Comparison of ENCODE assay signal across 29 mouse cellular contexts in genomic region chr15:102503924-102504782, GRCm38 (mm10). TPM values are rescaled to one million over a fixed set of nuclear protein-coding genes. Genes with fewer than 3 reads are reported as not detected.
DNase-seq lines count a peak whose midpoint lies in the region; ATAC-seq and TF ChIP-seq lines count a peak whose summit lies in the region.
"Had no signal": no experiment of that assay in that cellular context is flagged by ENCODE, and none has a peak within 500 bp of the region (broad histone marks: within the 10 kb centered on the region; RNA-seq: fewer than 3 reads in every experiment).

No protein-coding gene starts in this region.

- TF ChIP-seq POLR2A in myocyte (IDR thresholded peaks at IDR 0.05; ENCODE audit: insufficient read length, low read depth) = no peak

- no peaks in the 10 kb centered on the region for H3K79me2 ChIP-seq in myocyte (ENCODE audit: control insufficient read depth, insufficient read depth)

- H3K9ac ChIP-seq in heart, embryonic 13.5 days = no peak overlapping the region
- H3K9ac ChIP-seq in liver, embryonic 11.5 days (ENCODE audit: low read depth, low read length) = no peak overlapping the region
- H3K9ac ChIP-seq: intestine, embryonic 15.5 days; liver, embryonic 15.5 days; neural tube, embryonic 15.5 days had no signal

- H3K4me3 ChIP-seq in heart, embryonic 13.5 days = no peak overlapping the region
- H3K4me3 ChIP-seq in liver, embryonic 11.5 days (ENCODE audit: low read depth, low read length) = no peak overlapping the region
- no peak overlapping the region for H3K4me3 ChIP-seq in myocyte
- H3K4me3 ChIP-seq: intestine, embryonic 15.5 days; liver, embryonic 15.5 days; neural tube, embryonic 15.5 days had no signal

- peak; percentile 10 for DNase-seq in cerebellum, adult 8-10 months
- DNase-seq in heart, postnatal 25 days (ENCODE audit: low spot score) = no peak
- no peak for DNase-seq in liver, embryonic 11.5 days (ENCODE audit: low spot score)
- no peak for DNase-seq in liver
- DNase-seq in gastrocnemius, adult 18-20 months (ENCODE audit: low spot score) = no peak
- DNase-seq: adrenal gland, postnatal 14 days; embryo, embryonic 11 days; gastrocnemius, postnatal 14 days; heart, adult 18-20 months; kidney, adult 8-10 months; kidney, postnatal 25 days; right cerebral cortex, adult 18-20 months; thymus, postnatal 14 days had no signal

- no peak overlapping the region for H3K4me2 ChIP-seq in heart, embryonic 13.5 days
- H3K4me2 ChIP-seq in liver, embryonic 11.5 days = no peak overlapping the region
- H3K4me2 ChIP-seq in myocyte (ENCODE audit: low read depth) = no peak overlapping the region
- H3K4me2 ChIP-seq: intestine, embryonic 15.5 days; liver, embryonic 15.5 days; neural tube, embryonic 15.5 days had no signal

- no peak overlapping the region for H3K27ac ChIP-seq in heart, embryonic 13.5 days (replicated peaks)
- H3K27ac ChIP-seq in liver, embryonic 11.5 days (ENCODE audit: low read depth, low read length) = no peak overlapping the region
- H3K27ac ChIP-seq: intestine, embryonic 15.5 days; liver, embryonic 15.5 days; macrophage; neural tube, embryonic 15.5 days had no signal

- peaks cover 68% of the 10 kb centered on the region for H3K36me3 ChIP-seq in heart, embryonic 13.5 days
- peaks cover 44% of the 10 kb centered on the region for H3K36me3 ChIP-seq in liver, embryonic 11.5 days (ENCODE audit: control insufficient read depth, insufficient read depth, low read length)
- H3K36me3 ChIP-seq in myocyte (ENCODE audit: control insufficient read depth, insufficient read depth) = peaks cover 56% of the 10 kb centered on the region

- ATAC-seq in cerebellum, adult (ENCODE audit: insufficient number of reproducible peaks, low FRiP score, low TSS enrichment) = no peak
- ATAC-seq in heart, embryonic 13.5 days (ENCODE audit: extremely low read depth, insufficient number of reproducible peaks, low FRiP score, low TSS enrichment) = 0 out of 2 replicates have a peak, but pooled peaks have one; percentile 12
- 0 out of 2 replicates have a peak, but pooled peaks have one; percentile 14 for ATAC-seq in liver, embryonic 11.5 days (replicated peaks; ENCODE audit: low FRiP score)
- ATAC-seq: forebrain, embryonic 14.5 days; hindbrain, embryonic 16.5 days; intestine, embryonic 15.5 days; lung, postnatal 0 days had no signal

- H3K4me1 ChIP-seq in heart, embryonic 13.5 days = peaks cover 20% of the 10 kb centered on the region
- H3K4me1 ChIP-seq in liver, embryonic 11.5 days (replicated peaks; ENCODE audit: control insufficient read depth, insufficient read depth, low read length) = no peaks in the 10 kb centered on the region

- 87% methylated on average over 9 of the region's 9 CpGs for WGBS in heart, embryonic 13.5 days
- 87% methylated on average over 9 of the region's 9 CpGs for WGBS in liver, embryonic 11.5 days

- no peak overlapping the region for H3ac ChIP-seq in myocyte (ENCODE audit: control insufficient read depth, insufficient read length)

- no peaks in the 10 kb centered on the region for H3K27me3 ChIP-seq in heart, embryonic 13.5 days (replicated peaks)
- H3K27me3 ChIP-seq in liver, embryonic 11.5 days (replicated peaks; ENCODE audit: control insufficient read depth, insufficient read depth, low read length) = no peaks in the 10 kb centered on the region
- no peaks in the 10 kb centered on the region for H3K27me3 ChIP-seq in myocyte (ENCODE audit: control insufficient read depth, insufficient read depth, insufficient read length)
- H3K27me3 ChIP-seq: intestine, embryonic 15.5 days; liver, embryonic 15.5 days; neural tube, embryonic 15.5 days had no signal

- no peaks in the 10 kb centered on the region for H3K9me3 ChIP-seq in heart, embryonic 13.5 days
- no peaks in the 10 kb centered on the region for H3K9me3 ChIP-seq in liver, embryonic 11.5 days (ENCODE audit: control insufficient read depth, low read length)
- H3K9me3 ChIP-seq: intestine, embryonic 15.5 days; liver, embryonic 15.5 days; neural tube, embryonic 15.5 days had no signal

- intact Hi-C loops in heart, postnatal 25 days (cut with DNase I) = no loop called here

TF ChIP-seq in myocyte, 11 proteins besides CTCF, POLR2A, EP300 and RAD21:
- no peak for TF ChIP-seq REST (IDR thresholded peaks at IDR 0.05; ENCODE audit: insufficient read depth, insufficient read length)
- peak; percentile 89 for TF ChIP-seq POLR2AphosphoS2 (IDR thresholded peaks at IDR 0.05; ENCODE audit: insufficient read length, low read depth)

RNA-seq across cellular contexts. Expression of gene Gm10337, which starts 0.6 kb away (rescaled TPM):
- polyA plus RNA-seq in heart, embryonic 13.5 days (2015; fragmentation: Nextera tagmentation; extraction: Ambion mirVana) = 4.2 TPM in 1 of 2 replicates, not detected in the other
- total RNA-seq in heart, postnatal 25 days (2021) = not detected
- not detected in 2 replicates for polyA plus RNA-seq in liver, embryonic 11.5 days (2014; fragmentation: Nextera tagmentation; extraction: Ambion mirVana)
- not detected for polyA plus RNA-seq in myocyte (2012; fragmentation: generic; extraction: Trizol)
- not detected for total RNA-seq in gastrocnemius, adult 18-20 months (2021)
- total RNA-seq: adrenal gland, postnatal 14 days; gastrocnemius, postnatal 14 days; heart, adult 18-20 months; hematopoietic stem cell, adult 5-6 weeks; layer of hippocampus, postnatal 10 days; midbrain, postnatal 0 days had no signal
- polyA plus RNA-seq: brain, embryonic 14.5 days; forebrain, embryonic 14.5 days; intestine, embryonic 15.5 days; limb, embryonic 11.5 days; liver, embryonic 15.5 days; lung, postnatal 0 days; macrophage; small intestine, adult 2 months had no signal

RNA-seq across cellular contexts. Expression of gene Map3k12, which starts 12.7 kb away (rescaled TPM):
- polyA plus RNA-seq in heart, embryonic 13.5 days (2015; fragmentation: Nextera tagmentation; extraction: Ambion mirVana) = 10.8 and 11.6 TPM in 2 replicates
- 1 to 10 TPM; 3.2 to 4.5 TPM for total RNA-seq in heart, postnatal 25 days (2021)
- polyA plus RNA-seq in liver, embryonic 11.5 days (2014; fragmentation: Nextera tagmentation; extraction: Ambion mirVana) = 7.7 and 7.9 TPM in 2 replicates
- polyA plus RNA-seq in myocyte (2012; fragmentation: generic; extraction: Trizol) = 5.9 TPM
- 1 to 10 TPM in 1 of 2 experiments, under 1 TPM in 1; 0.82 to 1.5 TPM for total RNA-seq in gastrocnemius, adult 18-20 months (2021)

RNA-seq across cellular contexts. Expression of gene Tarbp2, which starts 13.8 kb away (rescaled TPM):
- 94.6 and 103 TPM in 2 replicates for polyA plus RNA-seq in heart, embryonic 13.5 days (2015; fragmentation: Nextera tagmentation; extraction: Ambion mirVana)
- 10 to 100 TPM; 46.6 to 47.6 TPM for total RNA-seq in heart, postnatal 25 days (2021)
- polyA plus RNA-seq in liver, embryonic 11.5 days (2014; fragmentation: Nextera tagmentation; extraction: Ambion mirVana) = 96.7 and 105 TPM in 2 replicates
- 76.2 TPM for polyA plus RNA-seq in myocyte (2012; fragmentation: generic; extraction: Trizol)
- 10 to 100 TPM; 28.2 to 33.3 TPM for total RNA-seq in gastrocnemius, adult 18-20 months (2021)

RNA-seq across cellular contexts. Expression of gene Npff, which starts 20.6 kb away (rescaled TPM):
- polyA plus RNA-seq in heart, embryonic 13.5 days (2015; fragmentation: Nextera tagmentation; extraction: Ambion mirVana) = 1.0 and 2.3 TPM in 2 replicates
- total RNA-seq in heart, postnatal 25 days (2021) = 1 to 10 TPM; 2.5 to 2.8 TPM
- polyA plus RNA-seq in liver, embryonic 11.5 days (2014; fragmentation: Nextera tagmentation; extraction: Ambion mirVana) = 0.86 and 1.2 TPM in 2 replicates
- polyA plus RNA-seq in myocyte (2012; fragmentation: generic; extraction: Trizol) = 0.84 TPM
- total RNA-seq in gastrocnemius, adult 18-20 months (2021) = 1 to 10 TPM; 1.5 to 1.8 TPM

RNA-seq across cellular contexts. Expression of gene Pcbp2, which starts 33.8 kb away (rescaled TPM):
- 141 and 142 TPM in 2 replicates for polyA plus RNA-seq in heart, embryonic 13.5 days (2015; fragmentation: Nextera tagmentation; extraction: Ambion mirVana)
- 100 to 1,000 TPM; 458 to 504 TPM for total RNA-seq in heart, postnatal 25 days (2021)
- 187 and 220 TPM in 2 replicates for polyA plus RNA-seq in liver, embryonic 11.5 days (2014; fragmentation: Nextera tagmentation; extraction: Ambion mirVana)
- 892 TPM for polyA plus RNA-seq in myocyte (2012; fragmentation: generic; extraction: Trizol)
- total RNA-seq in gastrocnemius, adult 18-20 months (2021) = 100 to 1,000 TPM; 403 to 410 TPM
